ENCODE assay signal across 23 mouse cellular contexts in the genomic region with DNA sequence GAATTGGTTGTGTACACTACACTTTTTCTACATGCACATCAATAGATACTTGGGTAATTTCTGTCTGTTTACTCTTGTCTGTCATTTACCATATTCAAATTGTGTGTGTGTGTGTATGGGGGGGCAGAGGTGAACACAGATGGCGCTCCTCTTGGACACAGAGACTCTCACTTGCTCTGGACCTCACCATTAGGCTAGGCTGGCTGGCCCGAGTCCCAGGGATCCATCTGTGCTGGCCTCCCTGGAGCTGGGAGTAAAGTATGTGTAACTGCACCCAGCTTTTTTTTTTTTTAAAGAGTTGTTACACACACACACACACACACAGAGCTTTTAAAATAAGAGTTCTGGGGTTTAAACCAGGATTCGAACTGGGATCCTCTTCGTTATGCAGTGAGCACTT.
DNase-seq lines count a peak whose midpoint lies in the region; TF ChIP-seq lines count a peak whose summit lies in the region.
"Had no signal": no experiment of that assay in that cellular context is flagged by ENCODE, and none has a peak within 500 bp of the region (broad histone marks: within the 10 kb centered on the region; RNA-seq: fewer than 3 reads in every experiment).

No protein-coding gene starts in this region.

- peak; percentile 59 for DNase-seq in cerebellum, postnatal 14 days
- DNase-seq in cerebellum, adult 2 months, result no peak
- DNase-seq in gastrocnemius, postnatal 14 days, result peak; percentile 49
- no peak for DNase-seq in gastrocnemius, postnatal 25 days
- DNase-seq in left cerebral cortex, postnatal 4 days, result peak; percentile 75
- no peak for DNase-seq in left cerebral cortex, adult 18-20 months (ENCODE audit: low spot score in 2 of 2)
- peak; percentile 59 for DNase-seq in brain, embryonic 14.5 days (ENCODE audit: low read depth)
- DNase-seq: adrenal gland, postnatal 25 days; cerebellum, adult 9-10 months; heart, adult 2 months; heart, postnatal 10 days; kidney, adult 11 months; kidney, postnatal 14 days; liver, postnatal 0 days; retina, postnatal 1 day; right cerebral cortex, postnatal 14 days; thymus, postnatal 4 days had no signal

- no peak overlapping the region for H3K27ac ChIP-seq in cerebellum, adult 2 months (ENCODE audit: insufficient read depth, low read length)
- H3K27ac ChIP-seq: heart, adult 2 months; heart, embryonic 13.5 days; liver, embryonic 12.5 days; macrophage; midbrain, embryonic 13.5 days had no signal

- no peak overlapping the region for H3K4me3 ChIP-seq in cerebellum, adult 2 months (replicated peaks; ENCODE audit: insufficient read depth, low read depth, low read length)
- H3K4me3 ChIP-seq: erythroblast, embryonic 14.5 days; heart, adult 2 months; heart, embryonic 13.5 days; liver, embryonic 12.5 days; midbrain, embryonic 13.5 days had no signal

- WGBS in cerebellum, adult 2 months, result 58% methylated on average over 4 of the region's 4 CpGs

- H3K4me1 ChIP-seq in cerebellum, adult 2 months (ENCODE audit: control insufficient read depth, insufficient read depth, low read length), result 0 out of 2 replicates have a peak, but pooled peaks cover 2% of the 10 kb centered on the region

- no peak for TF ChIP-seq POLR2A in cerebellum, adult 2 months (IDR thresholded peaks at IDR 0.05; ENCODE audit: borderline replicate concordance, insufficient read depth, low read length)
- no peak for TF ChIP-seq POLR2A in brain, embryonic 14.5 days (IDR thresholded peaks at IDR 0.05; ENCODE audit: borderline replicate concordance, extremely low read depth, insufficient read depth, insufficient read length, poor library complexity, severe bottlenecking)

- intact Hi-C loops in gastrocnemius, postnatal 14 days (cut with DNase I; ENCODE audit: low total_unique reads), result no loop called here
- intact Hi-C loops in left cerebral cortex, postnatal 4 days (cut with DNase I), result no loop called here

- TF ChIP-seq CTCF in cerebellum, adult 2 months (IDR thresholded peaks at IDR 0.05; ENCODE audit: borderline replicate concordance, insufficient read depth, low read depth, low read length), result no peak
- TF ChIP-seq CTCF in brain, embryonic 14.5 days (IDR thresholded peaks at IDR 0.05; ENCODE audit: borderline replicate concordance, extremely low read depth, insufficient read depth, insufficient read length), result no peak

- H3K27me3 ChIP-seq in cerebellum, adult 2 months (ENCODE audit: control insufficient read depth, insufficient read depth, low read length), result no peaks in the 10 kb centered on the region
- H3K27me3 ChIP-seq: heart, embryonic 13.5 days; liver, embryonic 12.5 days; midbrain, embryonic 13.5 days; Patski had no signal

Comparison
In these comparisons a context has a peak if more than half of its experiments do, and no peak if none do; other contexts are left out.
1. DNase-seq: peak in cerebellum, postnatal 14 days (2 of 2), gastrocnemius, postnatal 14 days (single experiment), left cerebral cortex, postnatal 4 days (single experiment) and brain, embryonic 14.5 days (single experiment); none in cerebellum, adult 2 months (0 of 2), gastrocnemius, postnatal 25 days (single experiment) and left cerebral cortex, adult 18-20 months (0 of 2).